Mouse (Mus musculus) 416B (cell line): ENCODE measurements around the gene Olfr1264.

ENCODE experiments used
- DNase-seq: peaks from one replicate; pipeline ENCODE4 v3.0.0; 2011; ENCODE audit warnings: low read depth

Gene Olfr1264

GRCm38 (mm10) chr2:90025477-90025876, at the start of gene Olfr1264:
Olfr1264 (minus strand) TSS chr2:90025577.
- DNase-seq, result no peak

GRCm38 (mm10) chr2:90070065-90070464, 44.7 kb upstream of the Olfr1264 start:
- DNase-seq, result no peak

- no peak for DNase-seq
These were observed 38.1 kb upstream of the Olfr1264 start, which contains the start of gene Olfr140 for GRCm38 (mm10) chr2:90063494-90063893. Olfr140 (minus strand) TSS chr2:90063594.

GRCm38 (mm10) chr2:90035037-90035436, 9.7 kb upstream of the Olfr1264 start, which contains the start of gene Olfr1265:
Olfr1265 (plus strand) TSS chr2:90035337.
- no peak for DNase-seq

- DNase-seq, result no peak
These were observed 13.5 kb downstream of the Olfr1264 start, which contains the start of gene Olfr1263 for GRCm38 (mm10) chr2:90011831-90012230. Olfr1263 (plus strand) TSS chr2:90012131.

DNA sequence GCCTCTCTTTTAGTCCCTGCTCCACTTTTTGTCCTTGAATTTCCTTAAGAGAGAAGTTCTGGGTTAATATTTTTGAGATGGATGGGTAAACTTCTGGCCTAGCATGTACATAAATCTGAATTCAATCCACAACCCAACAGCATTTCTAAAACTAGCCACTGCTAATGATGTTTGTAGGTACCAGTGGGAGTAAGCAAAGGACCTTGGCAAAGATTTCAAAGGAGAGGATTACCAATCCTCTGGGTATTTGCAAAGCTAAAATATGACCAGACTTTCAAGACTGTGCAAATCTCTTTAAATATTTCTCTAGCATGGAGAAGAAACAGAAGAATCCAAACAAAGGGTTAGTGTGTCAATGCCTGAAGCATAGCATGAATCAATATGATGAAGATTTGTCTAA, 25.5 kb downstream of the Olfr1264 start, which contains the start of gene Olfr1262:
TSS of gene Olfr1262 (plus strand) at position 301 of the 400 bp plus-strand sequence.
- no peak for DNase-seq

GRCm38 (mm10) chr2:89990921-89991320, 34.5 kb downstream of the Olfr1264 start, which contains the start of gene Olfr1261:
Olfr1261 (plus strand) TSS chr2:89991221.
- DNase-seq, result no peak

GRCm38 (mm10) chr2:89977709-89978108, 47.7 kb downstream of the Olfr1264 start:
- no peak for DNase-seq

GRCm38 (mm10) chr2:89974184-89974583, 51.2 kb downstream of the Olfr1264 start, which contains the start of gene Olfr1260:
Olfr1260 (plus strand) TSS chr2:89974340.
- DNase-seq, result no peak
